Mouse (Mus musculus) heart, postnatal 0 days (tissue): ENCODE measurements around the gene Angptl2. TPM values are rescaled to one million over a fixed set of nuclear protein-coding genes. Genes with fewer than 3 reads are reported as not detected.

ENCODE experiments used
- ATAC-seq: fragments of 200-750 bp; cut with Nextera tagmentation; 2 replicates; pipeline ENCODE4 v1.8.0; 2017; ENCODE audit warnings: low read depth, moderate number of reproducible peaks, moderate library complexity; ENCODE audit not compliant: insufficient read depth
- DNase-seq: peaks from one replicate; pipeline ENCODE4 v3.0.0-alpha.2; 2016; ENCODE audit warnings: low spot score
- H3K27ac ChIP-seq: fragments of 300-500 bp; sonication (generic); 2 replicates; pipeline ENCODE4 v1.5.1; 2014; ENCODE audit warnings: low read depth, mild to moderate bottlenecking
- H3K27me3 ChIP-seq: fragments of 300-500 bp; sonication (generic); 2 replicates; pipeline ENCODE4 v1.6.1; 2014; ENCODE audit warnings: low read length, mixed read lengths; ENCODE audit not compliant: control insufficient read depth, insufficient read depth
- H3K36me3 ChIP-seq: fragments of 300-500 bp; sonication (generic); replicated peaks from 2 replicates; pipeline ENCODE4 v1.6.1; 2014; ENCODE audit warnings: low read length, mixed read lengths; ENCODE audit not compliant: control insufficient read depth, insufficient read depth
- H3K4me1 ChIP-seq: fragments of 300-500 bp; sonication (generic); 2 replicates; pipeline ENCODE4 v1.6.1; 2014; ENCODE audit warnings: antibody characterized with exemption; ENCODE audit not compliant: control insufficient read depth, insufficient read depth
- H3K4me2 ChIP-seq: fragments of 300-500 bp; sonication (generic); 2 replicates; pipeline ENCODE4 v1.6.1; 2014; ENCODE audit warnings: low read depth, mild to moderate bottlenecking, low read length, moderate library complexity
- H3K4me3 ChIP-seq: fragments of 300-500 bp; sonication (generic); 2 replicates; pipeline ENCODE4 v1.5.1; 2014; ENCODE audit warnings: low read depth, low read length
- H3K9ac ChIP-seq: fragments of 300-500 bp; sonication (generic); replicated peaks from 2 replicates; pipeline ENCODE4 v1.6.1; 2014; ENCODE audit warnings: low read depth, low read length, mixed read lengths
- H3K9me3 ChIP-seq: fragments of 300-500 bp; sonication (generic); replicated peaks from 2 replicates; pipeline ENCODE4 v1.6.1; 2016; ENCODE audit warnings: low read length; ENCODE audit not compliant: control insufficient read depth
- CTCF ChIP-seq: IDR thresholded peaks from 2 replicates; pipeline ENCODE4 v1.5.1; 2016; ENCODE audit warnings: antibody characterized with exemption, control low read depth, low read depth
- EP300 ChIP-seq: IDR thresholded peaks from 2 replicates; pipeline ENCODE4 v1.6.1; 2016; ENCODE audit warnings: antibody characterized with exemption, low read depth
- WGBS: fragments of 180-500 bp; shearing (Covaris S2); extraction: QIAGEN DNeasy Blood & Tissue Kit; methylation state at CpG from one replicate; pipeline ENCODE4 v1.1.7; 2014; 5-methylcytosine and 5-hydroxymethylcytosine counted together
- polyA plus RNA-seq: library from polyadenylated mRNA; unstranded; fragments of >200 nt; fragmentation: Nextera tagmentation; extraction: Ambion mirVana; gene quantifications from 2 replicates; pipeline ENCODE4 v1.2.1, GENCODE M21; 2015
- total RNA-seq: library from RNA; depleted of rRNA; stranded (reverse); fragments of >200 nt; gene quantifications from 2 replicates; pipeline ENCODE4 v1.2.3, GENCODE M21; 2014; ENCODE audit warnings: low replicate concordance

The Angptl2 gene
- total and polyA plus RNA-seq, 2 experiments from 2014 or later, result 66.5 to 124 TPM

- H3K9me3 ChIP-seq, result no peaks in the 10 kb centered on the region
- H3K4me1 ChIP-seq, result peaks cover 44% of the 10 kb centered on the region
- no peak overlapping the region for H3K9ac ChIP-seq
- H3K27ac ChIP-seq, result peak overlapping the region; percentile 83
- TF ChIP-seq EP300 (no peak), CTCF (no peak)
- no peak overlapping the region for H3K4me3 ChIP-seq
- DNase-seq (peak; percentile 55), ATAC-seq (peak; percentile 40)
- H3K27me3 ChIP-seq, result no peaks in the 10 kb centered on the region
- H3K4me2 ChIP-seq, result no peak overlapping the region
- 27% methylated on average over 7 of the region's 7 CpGs for WGBS
- no peaks in the 10 kb centered on the region for H3K36me3 ChIP-seq
Measured at GRCm38 (mm10) chr2:33186505-33186904, 29.4 kb upstream of the Angptl2 start.

- TF ChIP-seq EP300 (no peak), CTCF (no peak)
- Histone ChIP-seq H3K27ac (peak overlapping the region; percentile 18), H3K27me3 (no peaks in the 10 kb centered on the region), H3K4me2 (no peak overlapping the region), H3K9me3 (no peaks in the 10 kb centered on the region), H3K4me1 (peaks cover 40% of the 10 kb centered on the region), H3K9ac (no peak overlapping the region), H3K4me3 (no peak overlapping the region), H3K36me3 (no peaks in the 10 kb centered on the region)
- ATAC-seq, result peak; percentile 62
- WGBS, result 43% methylated on average over 2 of the region's 2 CpGs
- DNase-seq, result no peak
Measured at GRCm38 (mm10) chr2:33187874-33188273, 28.0 kb upstream of the Angptl2 start.

- H3K9ac ChIP-seq, result no peak overlapping the region
- H3K4me1 ChIP-seq, result peaks cover 40% of the 10 kb centered on the region
- H3K4me3 ChIP-seq, result no peak overlapping the region
- H3K27ac ChIP-seq, result 0 out of 2 replicates have a peak overlapping the region, but pooled peaks have one; percentile 44
- TF ChIP-seq EP300, result no peak
- no peak for TF ChIP-seq CTCF
- H3K9me3 ChIP-seq, result no peaks in the 10 kb centered on the region
- no peak overlapping the region for H3K4me2 ChIP-seq
- ATAC-seq, result no peak
- no peaks in the 10 kb centered on the region for H3K27me3 ChIP-seq
- no peak for DNase-seq
- 79% methylated on average over 6 of the region's 6 CpGs for WGBS
- no peaks in the 10 kb centered on the region for H3K36me3 ChIP-seq
Measured at GRCm38 (mm10) chr2:33188925-33189670, 26.8 kb upstream of the Angptl2 start.

GRCm38 (mm10) chr2:33189976-33190375 lies 25.9 kb upstream of the Angptl2 start:
- H3K4me1 ChIP-seq, result peaks cover 40% of the 10 kb centered on the region
- no peak overlapping the region for H3K4me3 ChIP-seq
- no peak overlapping the region for H3K4me2 ChIP-seq
- DNase-seq (no peak), ATAC-seq (no peak)
- no peaks in the 10 kb centered on the region for H3K9me3 ChIP-seq
- 86% methylated on average over 3 of the region's 3 CpGs for WGBS
- no peak overlapping the region for H3K9ac ChIP-seq
- no peaks in the 10 kb centered on the region for H3K27me3 ChIP-seq
- H3K27ac ChIP-seq, result no peak overlapping the region
- TF ChIP-seq EP300, result no peak
- no peak for TF ChIP-seq CTCF
- no peaks in the 10 kb centered on the region for H3K36me3 ChIP-seq

- Histone ChIP-seq H3K27me3 (no peaks in the 10 kb centered on the region), H3K4me1 (peaks cover 56% of the 10 kb centered on the region), H3K4me3 (no peak overlapping the region), H3K27ac (peak overlapping the region; percentile 28), H3K9ac (no peak overlapping the region), H3K4me2 (0 out of 2 replicates have a peak overlapping the region, but pooled peaks have one; percentile 4), H3K36me3 (no peaks in the 10 kb centered on the region), H3K9me3 (no peaks in the 10 kb centered on the region)
- ATAC-seq (no peak; the same call in 1 of the 2 replicates), DNase-seq (peak; percentile 60)
- WGBS, result 50% methylated on average over 14 of the region's 14 CpGs
- no peak for TF ChIP-seq CTCF
- no peak for TF ChIP-seq EP300
Measured at GRCm38 (mm10) chr2:33200368-33201068, 15.4 kb upstream of the Angptl2 start.
